Mouse (Mus musculus) midbrain, postnatal 0 days (tissue): ENCODE results near the gene Agbl4. TPM values are rescaled to one million over a fixed set of nuclear protein-coding genes. Genes with fewer than 3 reads are reported as not detected.

Experiments
- ATAC-seq: fragments of 200-750 bp; cut with Nextera tagmentation; 2 replicates; pipeline ENCODE4 v1.8.0; 2017; ENCODE audit warnings: moderate number of reproducible peaks, mild to moderate bottlenecking, moderate TSS enrichment, moderate library complexity; ENCODE audit not compliant: low FRiP score
- DNase-seq: peaks from one replicate; pipeline ENCODE4 v3.0.0-alpha.2; 2015; ENCODE audit warnings: low spot score
- H3K27ac ChIP-seq: fragments of 300-500 bp; sonication (generic); 2 replicates; pipeline ENCODE4 v1.5.1; 2014; ENCODE audit warnings: low read depth, mild to moderate bottlenecking, low read length, mixed read lengths
- H3K27me3 ChIP-seq: fragments of 300-500 bp; sonication (generic); 2 replicates; pipeline ENCODE4 v1.6.1; 2014; ENCODE audit warnings: low read length, control low read depth, mixed read lengths; ENCODE audit not compliant: insufficient read depth
- H3K36me3 ChIP-seq: fragments of 300-500 bp; sonication (generic); 2 replicates; pipeline ENCODE4 v1.6.1; 2014; ENCODE audit warnings: low read length, control low read depth, mixed read lengths; ENCODE audit not compliant: insufficient read depth
- H3K4me1 ChIP-seq: fragments of 300-500 bp; sonication (generic); 2 replicates; pipeline ENCODE4 v1.6.1; 2014; ENCODE audit warnings: mild to moderate bottlenecking, control low read depth, antibody characterized with exemption, low read length, mixed read lengths; ENCODE audit not compliant: insufficient read depth
- H3K4me2 ChIP-seq: fragments of 300-500 bp; sonication (generic); 2 replicates; pipeline ENCODE4 v1.6.1; 2014; ENCODE audit warnings: low read depth, mild to moderate bottlenecking, low read length, mixed read lengths; ENCODE audit not compliant: poor library complexity, severe bottlenecking
- H3K4me3 ChIP-seq: fragments of 300-500 bp; sonication (generic); 2 replicates; pipeline ENCODE4 v1.5.1; 2014; ENCODE audit warnings: low read depth, mild to moderate bottlenecking, low read length, moderate library complexity
- H3K9ac ChIP-seq: fragments of 300-500 bp; sonication (generic); replicated peaks from 2 replicates; pipeline ENCODE4 v1.6.1; 2014; ENCODE audit warnings: mild to moderate bottlenecking, low read length, moderate library complexity, mixed read lengths; ENCODE audit not compliant: poor library complexity, severe bottlenecking
- H3K9me3 ChIP-seq: fragments of 300-500 bp; sonication (generic); 2 replicates; pipeline ENCODE4 v1.6.1; 2016; ENCODE audit warnings: low read length, control low read depth
- CTCF ChIP-seq: IDR thresholded peaks from 2 replicates; pipeline ENCODE4 v1.5.1; 2016; ENCODE audit warnings: antibody characterized with exemption, mild to moderate bottlenecking
- WGBS: fragments of 180-500 bp; shearing (Covaris S2); extraction: QIAGEN DNeasy Blood & Tissue Kit; methylation state at CpG from one replicate; pipeline ENCODE4 v1.1.7; 2014; 5-methylcytosine and 5-hydroxymethylcytosine counted together
- polyA plus RNA-seq: library from polyadenylated mRNA; unstranded; fragments of >200 nt; fragmentation: Nextera tagmentation; extraction: Ambion mirVana; gene quantifications from 2 replicates; pipeline ENCODE4 v1.2.1, GENCODE M21; 2015
- total RNA-seq: library from RNA; depleted of rRNA; stranded (reverse); fragments of >200 nt; gene quantifications from 2 replicates; pipeline ENCODE4 v1.2.3, GENCODE M21; 2014

Agbl4 gene
- total and polyA plus RNA-seq, 2 experiments from 2014 or later: 5.0 to 9.2 TPM

DNA sequence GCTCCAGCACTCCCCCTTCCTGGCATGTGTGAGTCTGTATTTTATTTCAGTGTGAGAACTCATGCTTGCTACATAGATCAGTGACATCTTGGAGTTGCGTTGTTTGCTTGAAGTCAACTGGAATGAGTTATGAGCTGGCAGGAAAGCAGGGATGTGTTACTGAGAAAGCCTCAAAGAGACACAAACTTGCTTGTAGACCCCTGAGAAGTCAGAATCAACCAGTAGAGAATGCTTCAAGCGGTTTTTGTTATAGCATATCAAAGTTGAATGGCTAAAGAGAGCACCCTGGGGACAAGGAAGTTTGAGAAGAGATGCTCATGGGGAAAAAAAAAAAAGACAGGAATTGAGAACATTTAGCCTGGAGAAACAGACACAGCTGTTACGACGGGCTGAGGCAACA, 932.0 kb downstream of the Agbl4 start:
- DNase-seq: no peak
- H3K27ac ChIP-seq: no peak overlapping the region
- TF ChIP-seq CTCF: no peak
- ATAC-seq: no peak
- no peak overlapping the region for H3K9ac ChIP-seq
- no peaks in the 10 kb centered on the region for H3K27me3 ChIP-seq
- no peaks in the 10 kb centered on the region for H3K36me3 ChIP-seq
- no peak overlapping the region for H3K4me3 ChIP-seq
- no peaks in the 10 kb centered on the region for H3K4me1 ChIP-seq
- WGBS: 76% methylated on average over 4 of the region's 4 CpGs
- no peak overlapping the region for H3K4me2 ChIP-seq
- no peaks in the 10 kb centered on the region for H3K9me3 ChIP-seq

DNA sequence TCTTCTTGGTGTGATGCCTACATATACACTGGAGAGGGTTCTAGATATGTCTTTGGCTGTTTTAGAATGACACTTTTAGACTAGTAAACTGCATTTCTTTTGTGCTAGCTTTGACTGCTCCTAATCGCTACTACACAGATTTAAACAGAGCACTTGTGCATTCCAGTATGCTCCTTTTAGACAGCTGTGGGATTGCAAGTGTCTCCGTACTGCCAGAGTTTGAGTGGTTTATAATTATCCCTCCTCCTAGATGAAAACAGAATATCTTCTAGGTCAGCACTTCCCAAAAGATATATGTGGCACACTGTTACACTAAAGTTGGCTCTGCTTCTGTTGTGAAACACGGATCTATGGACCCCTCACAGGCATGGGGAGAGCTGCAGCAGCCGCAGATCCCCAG, 935.4 kb downstream of the Agbl4 start:
- Histone ChIP-seq H3K4me3 (no peak overlapping the region), H3K9ac (no peak overlapping the region), H3K36me3 (no peaks in the 10 kb centered on the region), H3K4me1 (no peaks in the 10 kb centered on the region), H3K27ac (no peak overlapping the region), H3K27me3 (no peaks in the 10 kb centered on the region), H3K9me3 (no peaks in the 10 kb centered on the region), H3K4me2 (no peak overlapping the region)
- ATAC-seq (no peak), DNase-seq (no peak)
- 89% methylated on average over 4 of the region's 4 CpGs for WGBS
- TF ChIP-seq CTCF: no peak

- Histone ChIP-seq H3K4me1 (0 out of 2 replicates have a peak, but pooled peaks cover 4% of the 10 kb centered on the region), H3K9ac (no peak overlapping the region), H3K27ac (no peak overlapping the region), H3K4me2 (no peak overlapping the region), H3K9me3 (no peaks in the 10 kb centered on the region), H3K36me3 (no peaks in the 10 kb centered on the region), H3K27me3 (no peaks in the 10 kb centered on the region), H3K4me3 (no peak overlapping the region)
- ATAC-seq: no peak
- WGBS: 29% methylated on average over 4 of the region's 4 CpGs
- TF ChIP-seq CTCF: no peak
- no peak for DNase-seq
Measured at GRCm38 (mm10) chr4:111349965-111350364, 952.5 kb downstream of the Agbl4 start.

GRCm38 (mm10) chr4:111350615-111351525, 953.4 kb downstream of the Agbl4 start:
- Histone ChIP-seq H3K9ac (no peak overlapping the region), H3K36me3 (no peaks in the 10 kb centered on the region), H3K4me3 (no peak overlapping the region), H3K27ac (no peak overlapping the region), H3K9me3 (no peaks in the 10 kb centered on the region), H3K27me3 (no peaks in the 10 kb centered on the region), H3K4me1 (0 out of 2 replicates have a peak, but pooled peaks cover 4% of the 10 kb centered on the region), H3K4me2 (no peak overlapping the region)
- DNase-seq (no peak), ATAC-seq (no peak)
- 61% methylated on average over 6 of the region's 6 CpGs for WGBS
- no peak for TF ChIP-seq CTCF

- no peak for DNase-seq
- Histone ChIP-seq H3K9ac (no peak overlapping the region), H3K27ac (no peak overlapping the region), H3K9me3 (no peaks in the 10 kb centered on the region), H3K4me1 (no peaks in the 10 kb centered on the region), H3K27me3 (no peaks in the 10 kb centered on the region), H3K4me3 (no peak overlapping the region), H3K36me3 (no peaks in the 10 kb centered on the region), H3K4me2 (no peak overlapping the region)
- no peak for ATAC-seq
- 71% methylated on average over 4 of the region's 4 CpGs for WGBS
- TF ChIP-seq CTCF: no peak
Measured at GRCm38 (mm10) chr4:111356584-111357115, 959.2 kb downstream of the Agbl4 start.

DNA sequence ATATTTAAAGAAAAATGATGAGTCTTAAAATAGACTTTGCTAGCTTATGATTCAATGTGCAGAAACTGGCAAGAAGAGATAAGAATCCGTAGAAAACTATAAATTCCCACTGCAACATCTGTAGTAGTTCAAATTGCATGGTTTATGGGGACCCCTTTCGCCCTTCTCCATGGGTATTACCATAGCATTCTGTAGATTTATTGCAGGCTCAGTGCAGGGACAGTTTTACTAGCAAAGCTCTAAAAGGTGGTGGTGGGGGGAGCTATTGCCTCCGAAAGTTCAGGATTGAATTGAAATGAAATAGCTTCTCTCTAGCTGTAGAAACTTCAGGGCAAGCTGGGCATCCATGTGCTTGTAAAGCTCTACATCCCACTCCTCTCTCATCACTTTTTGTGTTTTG, 959.7 kb downstream of the Agbl4 start:
- 80% methylated on average over 3 of the region's 3 CpGs for WGBS
- Histone ChIP-seq H3K9me3 (no peaks in the 10 kb centered on the region), H3K36me3 (no peaks in the 10 kb centered on the region), H3K4me3 (no peak overlapping the region), H3K4me2 (no peak overlapping the region), H3K9ac (no peak overlapping the region), H3K27ac (no peak overlapping the region), H3K4me1 (no peaks in the 10 kb centered on the region), H3K27me3 (no peaks in the 10 kb centered on the region)
- TF ChIP-seq CTCF: no peak
- ATAC-seq (no peak), DNase-seq (no peak)
